7 mouse cellular contexts compared by ENCODE assay signal in the genomic region with DNA sequence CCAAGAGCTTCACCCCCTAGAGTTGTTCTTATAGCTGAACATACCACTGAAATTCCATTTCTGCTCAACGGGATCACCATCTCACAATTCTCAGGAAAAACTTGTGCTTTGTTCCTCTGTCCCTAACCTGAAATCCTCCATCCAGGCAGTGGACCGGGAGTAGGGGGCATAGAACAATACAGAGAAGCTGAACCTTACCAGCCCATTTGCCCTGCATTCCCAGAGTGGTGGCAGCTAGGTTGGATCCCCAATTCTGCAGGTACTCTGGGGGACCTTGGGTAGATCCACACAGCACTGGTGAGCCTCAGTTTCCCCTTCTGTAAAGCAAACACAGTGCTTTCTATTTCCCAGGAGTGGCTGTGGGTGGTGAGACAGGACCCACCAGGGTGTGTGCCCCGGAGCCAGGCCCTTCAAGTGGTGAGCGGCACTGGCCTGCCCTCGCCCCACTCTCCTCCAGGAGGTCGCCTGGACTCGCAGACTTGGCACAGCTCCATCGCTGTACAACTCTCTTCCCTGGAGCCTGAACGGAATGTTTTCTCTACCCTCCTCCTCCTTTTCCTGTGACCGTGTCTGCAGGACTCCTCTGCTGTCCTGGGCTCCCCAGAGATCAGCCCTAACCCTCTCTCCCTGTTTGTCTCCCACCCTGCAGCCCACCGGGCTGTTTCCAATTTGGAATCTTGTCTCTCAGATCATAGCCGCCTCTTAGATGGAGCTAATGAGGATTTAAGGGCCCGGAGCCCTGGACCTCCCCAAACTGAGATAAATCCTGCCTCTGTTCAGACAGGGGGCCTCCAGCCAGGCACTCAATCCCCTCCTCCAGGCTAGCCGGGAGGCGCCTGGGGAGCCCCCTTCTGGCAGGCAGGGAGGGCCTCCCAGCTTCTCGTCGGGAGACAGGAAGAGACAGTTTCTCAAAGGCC. TPM values are rescaled to one million over a fixed set of nuclear protein-coding genes. Genes with fewer than 3 reads are reported as not detected.
A peak's percentile ranks its signal among the peaks of the same experiment; 100 is the strongest.
DNase-seq lines count a peak whose midpoint lies in the region; TF ChIP-seq lines count a peak whose summit lies in the region.

No protein-coding gene starts in this region.

- no peaks in the 10 kb centered on the region for H3K9me3 ChIP-seq in limb, embryonic 10.5 days (replicated peaks)

- peak; percentile 41; the same call in 1 of the 2 replicates for TF ChIP-seq CTCF in brain, embryonic 14.5 days (IDR thresholded peaks at IDR 0.05; ENCODE audit: borderline replicate concordance, extremely low read depth, insufficient read depth, insufficient read length)

- peak overlapping the region; percentile 44 for H3K27ac ChIP-seq in limb, embryonic 10.5 days

- peak overlapping the region; percentile 30 for H3K4me3 ChIP-seq in limb, embryonic 10.5 days

- intact Hi-C loops in heart, postnatal 14 days (cut with DNase I): loop anchor here (1.0 to 5.0 kb wide), 3 partner anchors 52 to 362 kb away; a partner anchor contains a TSS

- H3K36me3 ChIP-seq in limb, embryonic 10.5 days: no peaks in the 10 kb centered on the region

- peaks cover 32% of the 10 kb centered on the region for H3K4me1 ChIP-seq in limb, embryonic 10.5 days

- WGBS in limb, embryonic 10.5 days: 9% methylated on average over 17 of the region's 17 CpGs

- peak; percentile 20 for DNase-seq in NIH3T3 (ENCODE audit: low read depth)
- DNase-seq in brain, embryonic 14.5 days (ENCODE audit: low read depth): peak; percentile 51
- DNase-seq in heart, postnatal 14 days: peak; percentile 50 to 59
- peak; percentile 62 for DNase-seq in limb, embryonic 10.5 days (ENCODE audit: low spot score)
- peak; percentile 58 for DNase-seq in neural tube, embryonic 10.5 days (ENCODE audit: extremely low spot score, low spot score)
- no peak for DNase-seq in frontal cortex, postnatal 25 days (ENCODE audit: low spot score in 2 of 2)
- DNase-seq in layer of hippocampus, postnatal 14 days (ENCODE audit: low spot score in 2 of 2): no peak

- peaks cover 66% of the 10 kb centered on the region for H3K27me3 ChIP-seq in limb, embryonic 10.5 days (ENCODE audit: low read depth, poor library complexity, severe bottlenecking)

- no peak for TF ChIP-seq POLR2A in brain, embryonic 14.5 days (IDR thresholded peaks at IDR 0.05; ENCODE audit: borderline replicate concordance, extremely low read depth, insufficient read depth, insufficient read length, poor library complexity, severe bottlenecking)

RNA-seq across cellular contexts. Expression of a gene that starts 52.3 kb away (rescaled TPM):
- polyA plus RNA-seq in brain, embryonic 14.5 days (2012; rRNA removed): 73.3 and 92.0 TPM in 2 replicates
- total RNA-seq in heart, postnatal 14 days (2021): 100 to 1,000 TPM; 106 to 108 TPM
- 59.1 and 67.7 TPM in 2 replicates for polyA plus RNA-seq in limb, embryonic 10.5 days (2016; fragmentation: Nextera tagmentation; extraction: Ambion mirVana)
- total RNA-seq in layer of hippocampus, postnatal 14 days (2021): 10 to 100 TPM; 49.8 to 52.4 TPM

Comparison
In these comparisons a context has a peak if more than half of its experiments do, and no peak if none do; other contexts are left out.
1. DNase-seq: peak in NIH3T3 (single experiment), brain, embryonic 14.5 days (single experiment), heart, postnatal 14 days (2 of 2), limb, embryonic 10.5 days (single experiment) and neural tube, embryonic 10.5 days (single experiment); none in frontal cortex, postnatal 25 days (0 of 2) and layer of hippocampus, postnatal 14 days (0 of 2).